Mouse (Mus musculus) heart, postnatal 14 days (tissue): ENCODE measurements at regions not wholly inside any gene's neighbourhood (a gene's known extent, or its start where the extent isn't known, plus 50 kb on each side); places are given as distances from the start of the nearest gene placed in this dataset.
"Not testable (repeated sequence)": the region's sequence is repeated elsewhere in the genome, so short reads cannot be mapped to it uniquely, and the experiment has no call there.

Source experiments
- DNase-seq, 2 experiments: peaks; one replicate each; pipeline ENCODE4 v3.0.0; 2021 to 2022
- intact Hi-C: fragments of 180-260 bp; cut with DNase I; formaldehyde crosslinking; loops from one replicate; pipeline ENCODE4 v1.15.1; 2025

DNA sequence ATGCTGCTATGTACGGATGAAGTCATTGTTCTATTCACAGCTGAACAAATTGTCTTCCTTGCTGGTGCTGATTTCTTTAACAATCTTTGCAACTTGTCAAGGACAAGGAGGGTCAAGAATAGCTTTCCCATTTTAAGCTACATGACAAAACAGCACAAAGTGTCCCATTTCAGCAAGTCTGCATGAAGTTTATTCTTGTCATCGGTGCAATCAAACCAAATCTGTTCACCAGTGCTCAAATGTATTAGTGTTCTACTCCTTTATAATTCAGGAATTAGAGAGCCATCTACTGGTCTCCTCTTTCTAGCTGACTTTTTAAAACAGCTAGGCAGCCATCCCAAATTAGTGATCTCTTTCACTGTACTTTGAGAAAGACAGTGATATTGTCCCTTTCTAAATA is 1040.8 kb downstream of the Galc start:
- intact Hi-C loops: no loop called here
- DNase-seq: no peak

DNA sequence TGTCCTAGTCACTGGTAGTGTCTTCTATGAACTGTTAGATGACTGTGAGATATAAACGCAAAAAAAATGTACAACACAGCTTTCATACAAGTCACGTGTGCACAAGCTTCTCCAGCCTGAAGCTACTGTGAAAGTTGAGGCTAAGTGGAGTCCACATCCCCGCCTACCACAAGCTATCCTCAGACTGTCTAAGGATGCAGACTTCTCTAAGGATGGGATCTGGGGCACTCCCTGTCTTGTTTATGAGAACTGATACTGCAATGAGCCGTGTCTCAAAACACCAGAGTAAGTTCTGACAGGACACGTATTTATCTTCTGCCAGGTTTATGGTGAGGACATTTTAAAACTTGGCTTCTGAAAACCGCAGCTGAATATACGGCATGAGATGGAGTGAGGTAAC is 1041.7 kb downstream of the Galc start:
- DNase-seq: no peak
- intact Hi-C loops: no loop called here

DNA sequence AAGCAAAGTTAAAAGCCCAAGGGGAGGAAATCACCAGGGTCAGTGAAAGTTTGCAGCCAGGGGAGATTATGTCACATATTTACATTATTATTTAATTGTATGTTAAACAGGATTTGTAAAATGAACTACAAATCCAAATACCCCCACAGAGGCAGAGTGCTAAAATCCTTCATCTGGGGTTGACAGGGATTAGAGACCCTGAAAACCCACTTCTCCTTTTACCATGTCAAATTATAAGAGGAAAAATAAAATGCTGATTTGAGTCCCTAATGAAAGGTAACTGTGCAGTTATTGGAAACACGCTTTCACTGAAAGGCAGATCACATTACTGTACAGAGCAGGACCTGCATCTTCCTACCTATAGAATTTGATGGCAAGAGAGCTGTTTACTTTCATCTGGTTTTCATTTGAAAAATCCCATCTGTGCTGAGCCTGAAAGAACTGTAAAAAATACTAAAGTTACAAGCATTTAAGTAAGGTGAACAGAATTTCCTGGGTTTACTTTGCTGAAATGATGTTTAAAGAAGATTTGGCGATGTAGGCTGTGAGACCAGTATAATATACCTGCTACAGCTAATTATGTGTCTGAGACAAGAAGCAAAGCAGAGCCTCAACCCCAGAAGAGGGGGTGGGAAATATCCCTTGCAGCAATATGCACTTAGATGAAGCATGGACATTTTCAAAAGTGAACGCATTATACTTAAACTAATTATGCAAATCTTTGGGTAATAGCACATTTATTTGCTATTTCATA is 1055.4 kb downstream of the Galc start:
- intact Hi-C loops: no loop called here
- DNase-seq: no peak

DNA sequence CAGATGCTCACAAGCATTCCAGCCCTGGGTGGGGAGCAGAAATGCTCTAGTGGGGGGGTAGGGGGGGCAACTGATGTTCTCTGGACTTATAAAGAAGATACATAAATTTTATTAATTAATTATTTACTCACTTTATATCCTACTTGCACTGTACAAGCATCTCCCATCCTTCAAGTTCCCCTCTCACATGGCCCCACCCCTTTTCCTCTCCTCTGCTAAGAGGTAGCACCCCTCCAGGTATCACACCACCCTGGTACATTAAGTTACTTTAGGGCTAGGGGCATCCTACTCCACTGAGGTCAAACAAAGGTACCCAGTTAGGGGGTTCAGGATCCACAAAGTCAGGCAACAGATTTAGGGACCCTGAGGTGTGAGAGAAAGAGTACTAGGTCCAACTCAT is 1097.4 kb downstream of the Galc start:
- DNase-seq: no peak
- intact Hi-C loops: no loop called here

DNA sequence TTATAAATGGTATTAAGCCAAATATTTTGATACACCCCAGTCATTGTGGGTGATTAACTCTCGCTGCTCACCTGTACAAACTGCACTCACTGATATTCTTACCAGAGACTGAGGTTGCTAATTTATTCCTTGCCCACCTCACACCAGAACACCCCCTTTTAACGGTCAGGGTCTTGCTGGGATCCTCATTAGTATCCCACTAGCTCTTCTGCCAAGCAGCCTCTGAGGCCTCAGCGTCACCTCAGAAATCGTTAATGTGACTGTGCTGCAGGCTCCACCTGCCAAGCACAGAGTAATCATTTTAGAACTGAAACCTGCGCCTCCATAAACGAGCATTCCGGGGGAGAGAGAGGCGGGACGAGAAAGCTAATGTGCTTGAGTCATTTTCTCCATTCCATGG is 1097.8 kb downstream of the Galc start:
- intact Hi-C loops: no loop called here
- no peak for DNase-seq

DNA sequence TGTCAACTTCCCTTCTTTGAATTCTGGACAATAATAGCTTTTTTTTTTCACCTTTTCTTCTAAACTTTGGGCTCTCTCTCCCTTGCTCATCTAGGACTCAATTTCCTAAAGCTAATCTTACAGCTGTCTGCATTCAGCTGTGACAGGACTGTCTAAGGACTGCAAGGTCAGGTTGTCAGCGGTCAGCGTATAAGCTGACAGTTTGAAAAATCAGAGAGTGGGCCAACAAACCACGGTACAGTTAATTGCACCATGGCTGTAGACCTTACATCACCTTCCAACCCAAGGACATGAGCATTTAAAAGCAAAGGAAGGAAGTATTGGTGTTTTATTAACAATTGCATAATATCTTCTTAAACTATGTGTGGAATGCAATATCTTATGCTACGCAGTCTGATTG is 1100.9 kb downstream of the Galc start:
- intact Hi-C loops: no loop called here
- no peak for DNase-seq

DNA sequence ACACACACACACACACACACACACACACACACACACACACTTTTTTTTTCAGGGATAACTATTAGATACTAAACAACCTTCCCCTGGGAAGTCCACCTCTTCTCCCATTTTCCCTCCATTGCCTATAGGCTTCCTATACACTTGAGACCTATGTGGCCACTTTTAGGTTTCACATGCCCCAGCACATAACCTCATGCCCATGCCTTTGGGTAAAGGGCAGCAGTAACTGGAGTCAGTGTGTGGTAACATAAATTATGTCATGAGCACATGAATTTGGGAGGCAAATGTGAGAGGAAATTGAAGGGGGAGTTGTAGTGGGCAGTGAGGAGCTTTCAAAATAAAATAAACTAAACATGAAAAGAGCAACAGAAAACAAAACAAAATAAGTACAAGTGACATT is 1101.5 kb downstream of the Galc start:
- no peak for DNase-seq
- intact Hi-C loops: no loop called here

DNA sequence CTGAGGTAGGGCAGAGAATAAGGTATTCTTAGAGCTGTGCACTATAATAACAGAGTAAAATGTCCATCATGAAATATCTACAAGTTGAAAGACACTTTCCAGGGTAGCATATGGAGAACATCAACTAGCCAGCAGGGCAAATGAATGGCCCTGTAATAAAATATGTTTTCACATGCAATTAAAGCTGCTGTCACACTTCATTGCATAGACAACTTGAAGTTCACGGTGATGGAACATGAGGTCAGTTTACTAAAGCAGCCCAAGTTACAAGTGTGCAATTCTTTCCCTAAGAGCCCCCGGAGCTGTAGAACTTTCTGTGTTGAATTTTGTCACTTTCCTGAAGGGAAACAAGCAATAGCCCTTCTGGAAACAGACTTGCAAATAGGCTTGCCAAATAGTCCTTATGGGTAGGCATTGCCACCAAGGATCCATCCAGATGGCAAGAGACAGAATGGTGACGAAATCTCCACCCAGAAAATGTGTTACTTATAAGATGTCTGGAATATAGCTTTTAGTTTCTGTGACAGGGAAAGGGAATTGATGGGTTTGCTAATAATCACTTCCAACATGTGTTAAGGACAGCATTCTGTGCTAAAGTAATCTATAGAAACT is 1102.7 kb downstream of the Galc start:
- DNase-seq: no peak
- intact Hi-C loops: no loop called here

DNA sequence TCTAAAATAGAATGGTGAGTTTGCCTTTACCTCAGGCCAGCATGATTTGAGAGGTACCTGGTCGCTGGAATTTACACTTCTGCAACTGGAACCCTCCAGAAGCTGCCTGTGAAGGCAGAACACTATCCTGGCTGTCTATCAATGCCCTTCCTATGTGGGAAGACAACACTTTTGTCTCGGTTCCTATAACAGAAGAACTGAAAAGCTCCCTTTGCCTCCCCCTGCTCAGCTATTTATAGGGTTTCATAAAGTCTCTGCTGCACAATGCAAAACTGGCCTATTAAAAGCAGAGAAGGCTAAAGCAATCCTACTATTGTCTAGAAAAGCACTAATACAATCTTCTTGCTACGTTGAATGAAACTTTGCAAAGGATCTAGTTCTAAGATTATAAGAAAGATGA is 1116.5 kb downstream of the Galc start:
- intact Hi-C loops: no loop called here
- DNase-seq: no peak

DNA sequence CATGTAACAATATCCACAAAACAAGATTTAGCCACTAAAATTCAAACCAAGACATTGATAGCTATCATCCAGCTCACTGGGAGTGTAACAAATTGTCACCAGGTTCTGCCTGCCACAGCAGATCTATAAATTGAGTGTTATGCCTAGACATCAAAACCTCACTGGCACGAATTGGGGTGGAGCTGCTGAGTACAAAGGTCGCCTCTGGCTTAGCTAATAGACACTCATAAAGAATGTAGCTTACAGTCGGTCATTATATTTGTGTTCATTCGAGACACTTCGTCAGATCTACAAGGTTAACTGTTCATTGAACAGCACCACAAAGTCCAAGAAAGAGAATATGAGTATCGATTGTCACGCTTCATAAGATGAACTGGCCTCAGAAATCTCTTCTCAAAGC is 1121.3 kb downstream of the Galc start:
- intact Hi-C loops: no loop called here
- DNase-seq: no peak

DNA sequence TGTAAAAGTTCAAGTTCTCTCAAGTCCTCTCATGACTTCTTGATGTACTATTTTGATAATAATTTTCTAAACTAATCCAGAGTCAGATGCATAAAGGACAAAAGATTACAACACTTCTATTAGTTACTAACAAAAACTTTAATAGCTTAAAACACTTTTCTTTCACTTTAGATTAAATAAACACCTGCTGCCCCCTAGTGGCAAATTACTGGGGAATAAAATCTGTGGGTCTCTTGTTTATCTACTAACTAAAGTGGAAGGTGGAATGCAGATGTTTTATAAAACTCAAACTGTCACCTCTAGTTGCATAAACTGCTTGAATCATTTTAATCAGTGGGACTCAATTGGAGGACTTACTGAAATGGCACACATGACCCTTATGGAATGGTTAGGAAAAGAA is 1129.0 kb downstream of the Galc start:
- DNase-seq: peak in 1 of 2 experiments; percentile 11
- intact Hi-C loops: no loop called here

DNA sequence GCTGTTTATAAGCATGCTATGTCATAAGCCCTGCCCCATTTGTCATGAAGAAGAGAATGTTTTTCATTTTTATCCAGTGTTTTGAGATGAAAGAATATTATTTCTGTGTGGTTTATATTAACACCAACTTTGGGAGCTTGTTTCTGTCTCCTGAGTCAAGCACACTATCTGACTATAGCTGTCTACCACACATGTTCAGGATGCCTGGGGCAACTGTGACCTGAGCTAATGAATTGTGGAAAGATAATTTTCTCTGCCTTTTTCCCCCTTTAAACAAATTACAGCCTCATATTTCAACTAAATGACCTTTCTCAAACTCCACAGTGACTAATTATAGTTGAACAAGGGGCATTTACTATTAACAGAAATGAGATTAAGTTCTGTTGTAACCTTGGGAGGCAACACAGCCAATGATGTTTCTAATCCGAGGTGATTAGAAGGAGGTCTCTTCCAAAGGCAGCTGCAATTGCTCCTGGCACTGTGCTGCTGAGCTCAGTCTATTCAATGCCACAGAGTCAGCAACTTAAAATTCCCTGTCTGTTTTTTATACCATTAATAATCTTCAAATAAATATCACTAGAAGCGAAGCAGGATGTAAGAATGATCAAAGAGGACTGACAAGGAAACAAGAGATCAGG is 1168.6 kb downstream of the Galc start:
- intact Hi-C loops: no loop called here
- no peak for DNase-seq

DNA sequence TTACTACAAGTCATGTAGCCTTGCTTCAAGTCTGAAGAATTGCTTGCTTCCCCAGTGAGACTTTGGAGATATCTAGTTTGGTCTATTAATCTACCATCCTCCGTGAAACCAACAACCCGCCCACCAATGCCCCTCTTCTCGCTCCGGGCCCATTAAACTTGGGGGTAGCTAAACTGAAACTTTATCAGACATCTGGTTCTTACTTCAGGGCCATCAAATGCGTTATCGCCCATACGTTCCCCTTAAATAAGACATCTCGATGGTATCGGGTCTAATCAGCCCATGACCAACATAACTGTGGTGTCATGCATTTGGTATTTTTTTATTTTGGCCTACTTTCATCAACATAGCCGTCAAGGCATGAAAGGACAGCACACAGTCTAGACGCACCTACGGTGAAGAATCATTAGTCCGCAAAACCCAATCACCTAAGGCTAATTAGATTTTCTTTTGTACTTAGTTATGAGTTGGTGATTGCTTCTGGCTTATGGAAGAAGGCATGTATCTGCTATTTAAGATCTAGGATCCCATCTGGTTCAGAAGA is 1197.8 kb downstream of the Galc start:
- DNase-seq, intact Hi-C loops: not testable (repeated sequence)

DNA sequence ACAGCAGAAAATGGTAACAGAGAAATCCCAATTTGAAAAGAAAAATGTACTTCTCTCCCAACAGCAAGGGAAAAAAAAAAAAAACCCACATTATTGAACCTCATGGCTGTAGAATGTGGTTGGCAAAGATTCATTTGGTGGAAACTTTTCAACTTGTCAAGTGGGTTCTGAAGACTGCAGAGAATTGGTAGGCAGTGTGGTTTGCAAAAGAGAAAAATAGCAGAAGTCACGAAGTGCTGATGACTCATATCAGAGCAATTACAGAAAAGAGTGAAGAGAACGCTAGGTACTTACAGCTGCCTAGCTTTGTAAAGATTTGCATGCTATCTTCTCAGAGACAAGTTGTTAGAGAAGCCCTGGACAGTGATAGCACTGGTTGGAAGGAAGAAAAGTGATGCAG is 1211.6 kb downstream of the Galc start:
- intact Hi-C loops: no loop called here
- DNase-seq: no peak
